Mouse (Mus musculus) forebrain, postnatal 0 days (tissue): ENCODE measurements around the gene Gmppb. TPM values are rescaled to one million over a fixed set of nuclear protein-coding genes. Genes with fewer than 3 reads are reported as not detected.

ENCODE experiments used
- ATAC-seq: fragments of 200-750 bp; cut with Nextera tagmentation; 2 replicates; pipeline ENCODE4 v1.8.0; 2017; ENCODE audit warnings: mild to moderate bottlenecking, moderate library complexity
- DNase-seq: peaks from one replicate; pipeline ENCODE4 v3.0.0-alpha.2; 2015
- H3K27ac ChIP-seq: fragments of 300-500 bp; sonication (generic); 2 replicates; pipeline ENCODE4 v1.5.1; 2014; ENCODE audit warnings: low read depth, mild to moderate bottlenecking, antibody characterized with exemption, low read length, moderate library complexity, mixed read lengths
- H3K27me3 ChIP-seq: fragments of 300-500 bp; sonication (generic); 2 replicates; pipeline ENCODE4 v1.6.1; 2014; ENCODE audit warnings: mild to moderate bottlenecking, low read length, mixed read lengths; ENCODE audit not compliant: insufficient read depth
- H3K36me3 ChIP-seq: fragments of 300-500 bp; sonication (generic); 2 replicates; pipeline ENCODE4 v1.6.1; 2014; ENCODE audit warnings: mild to moderate bottlenecking, moderate library complexity; ENCODE audit not compliant: insufficient read depth
- H3K4me1 ChIP-seq: fragments of 300-500 bp; sonication (generic); 2 replicates; pipeline ENCODE4 v1.6.1; 2014; ENCODE audit warnings: antibody characterized with exemption; ENCODE audit not compliant: insufficient read depth
- H3K4me2 ChIP-seq: fragments of 300-500 bp; sonication (generic); 2 replicates; pipeline ENCODE4 v1.6.1; 2014; ENCODE audit warnings: low read depth, mild to moderate bottlenecking, moderate library complexity
- H3K4me3 ChIP-seq: fragments of 300-500 bp; sonication (generic); 2 replicates; pipeline ENCODE4 v1.5.1; 2014; ENCODE audit warnings: low read depth, low read length, mixed read lengths
- H3K9ac ChIP-seq: fragments of 300-500 bp; sonication (generic); 2 replicates; pipeline ENCODE4 v1.6.1; 2014; ENCODE audit warnings: mild to moderate bottlenecking
- H3K9me3 ChIP-seq: fragments of 300-500 bp; sonication (generic); 2 replicates; pipeline ENCODE4 v1.6.1; 2016; ENCODE audit warnings: low read length
- CTCF ChIP-seq: sonication (generic); IDR thresholded peaks from 2 replicates; pipeline ENCODE4 v1.5.1; 2016; ENCODE audit warnings: antibody characterized with exemption, control low read depth, low read depth
- WGBS: fragments of 180-500 bp; shearing (Covaris S2); extraction: QIAGEN DNeasy Blood & Tissue Kit; methylation state at CpG from one replicate; pipeline ENCODE4 v1.1.7; 2014; 5-methylcytosine and 5-hydroxymethylcytosine counted together
- microRNA-seq, 2 experiments: library from miRNA; unstranded; fragments of <30 nt; microRNA quantifications; one replicate each; pipeline ENCODE4; 2016
- polyA plus RNA-seq: library from polyadenylated mRNA; unstranded; fragments of >200 nt; fragmentation: Nextera tagmentation; extraction: Ambion mirVana; gene quantifications from 2 replicates; pipeline ENCODE4 v1.2.1, GENCODE M21; 2015
- total RNA-seq: library from RNA; depleted of rRNA; stranded (reverse); fragments of >200 nt; gene quantifications from 2 replicates; pipeline ENCODE4 v1.2.3, GENCODE M21; 2014; rRNA removed

The Gmppb gene
- total and polyA plus RNA-seq, 2 experiments from 2014 or later, result 16.0 to 18.6 TPM

- DNase-seq, result no peak
- H3K27ac ChIP-seq, result no peak overlapping the region
- no peak for TF ChIP-seq CTCF
- H3K4me3 ChIP-seq, result peak overlapping the region; percentile 44
- H3K9me3 ChIP-seq, result no peaks in the 10 kb centered on the region
- H3K4me1 ChIP-seq, result no peaks in the 10 kb centered on the region
- no peak for ATAC-seq
- H3K4me2 ChIP-seq, result peak overlapping the region; percentile 98
- 68% methylated on average over 10 of the region's 10 CpGs for WGBS
- H3K27me3 ChIP-seq, result no peaks in the 10 kb centered on the region
- H3K9ac ChIP-seq, result peak overlapping the region; percentile 67; the same call in 1 of the 2 replicates
- H3K36me3 ChIP-seq, result peaks cover 50% of the 10 kb centered on the region
Measured at GRCm38 (mm10) chr9:108093586-108093985, 44.5 kb downstream of the Gmppb start.

- Histone ChIP-seq H3K27ac (peak within 1 kb of the TSS; percentile 74), H3K4me3 (peak within 1 kb of the TSS; percentile 44), H3K9ac (peak within 1 kb of the TSS; percentile 67), H3K9me3 (no peaks in the 10 kb centered on the region), H3K27me3 (no peaks in the 10 kb centered on the region), H3K36me3 (peaks cover 50% of the 10 kb centered on the region), H3K4me2 (peak within 1 kb of the TSS; percentile 98), H3K4me1 (no peaks in the 10 kb centered on the region)
- 2% methylated on average over 51 of the region's 52 CpGs for WGBS
- DNase-seq (peak; percentile 83), ATAC-seq (peak; percentile 90)
- peak; percentile 6; the same call in 1 of the 2 replicates for TF ChIP-seq CTCF
Measured at GRCm38 (mm10) chr9:108094184-108094941, 45.3 kb downstream of the Gmppb start, which contains the start of gene Apeh. Apeh (minus strand) TSS chr9:108094606.

- H3K27ac ChIP-seq, result peak overlapping the region; percentile 74; the same call in 1 of the 2 replicates
- ATAC-seq, result peak; percentile 5; the same call in 1 of the 2 replicates
- no peak for TF ChIP-seq CTCF
- peak; percentile 29 for DNase-seq
- no peaks in the 10 kb centered on the region for H3K4me1 ChIP-seq
- no peaks in the 10 kb centered on the region for H3K27me3 ChIP-seq
- peaks cover 50% of the 10 kb centered on the region for H3K36me3 ChIP-seq
- 1% methylated on average over 16 of the region's 16 CpGs for WGBS
- H3K4me3 ChIP-seq, result peak overlapping the region; percentile 44
- no peaks in the 10 kb centered on the region for H3K9me3 ChIP-seq
- H3K9ac ChIP-seq, result peak overlapping the region; percentile 67
- peak overlapping the region; percentile 98 for H3K4me2 ChIP-seq
Measured at GRCm38 (mm10) chr9:108094998-108095411, 46.0 kb downstream of the Gmppb start.

- Histone ChIP-seq H3K4me3 (peak overlapping the region; percentile 44; the same call in 1 of the 2 replicates), H3K9me3 (no peaks in the 10 kb centered on the region), H3K27ac (no peak overlapping the region), H3K27me3 (no peaks in the 10 kb centered on the region), H3K36me3 (peaks cover 46% of the 10 kb centered on the region), H3K9ac (peak overlapping the region; percentile 67), H3K4me1 (no peaks in the 10 kb centered on the region), H3K4me2 (peak overlapping the region; percentile 98)
- DNase-seq (peak; percentile 74), ATAC-seq (peak; percentile 32; the same call in 1 of the 2 replicates)
- 8% methylated on average over 3 of the region's 3 CpGs for WGBS
- TF ChIP-seq CTCF, result peak; percentile 77
Measured at GRCm38 (mm10) chr9:108095518-108095917, 46.5 kb downstream of the Gmppb start.

GRCm38 (mm10) chr9:108095949-108096712 lies 47.1 kb downstream of the Gmppb start:
- 66% methylated on average over 10 of the region's 10 CpGs for whole genome bisulfite sequencing

GRCm38 (mm10) chr9:108099619-108100018 lies 50.6 kb downstream of the Gmppb start:
- DNase-seq, result no peak
- H3K36me3 ChIP-seq, result peaks cover 56% of the 10 kb centered on the region
- no peak overlapping the region for H3K9ac ChIP-seq
- TF ChIP-seq CTCF, result no peak
- WGBS, result 88% methylated on average over 8 of the region's 8 CpGs
- H3K27me3 ChIP-seq, result no peaks in the 10 kb centered on the region
- H3K4me2 ChIP-seq, result no peak overlapping the region
- H3K9me3 ChIP-seq, result no peaks in the 10 kb centered on the region
- no peak for ATAC-seq
- no peak overlapping the region for H3K4me3 ChIP-seq
- no peak overlapping the region for H3K27ac ChIP-seq
- no peaks in the 10 kb centered on the region for H3K4me1 ChIP-seq

More at GRCm38 (mm10) chr9:108095949-108096712, 47.1 kb downstream of the Gmppb start:
- Histone ChIP-seq H3K4me3 (no peak overlapping the region), H3K9ac (no peak overlapping the region), H3K27me3 (no peaks in the 10 kb centered on the region), H3K9me3 (no peaks in the 10 kb centered on the region), H3K36me3 (peaks cover 46% of the 10 kb centered on the region), H3K4me2 (0 out of 2 replicates have a peak overlapping the region, but pooled peaks have one; percentile 98), H3K27ac (no peak overlapping the region), H3K4me1 (no peaks in the 10 kb centered on the region)
- DNase-seq, result no peak
- TF ChIP-seq CTCF, result 0 out of 2 replicates have a peak, but pooled peaks have one; percentile 2
- ATAC-seq, result no peak

Small RNA genes lying within 50 kb of the gene (microRNA-seq; reads per million reads assigned to microRNA genes)
- 0 reads per million in 2 experiments for gene Mir7088

Other genes starting within 250 kb of the Gmppb start
- gene Rbm6, start 176.0 kb upstream of the Gmppb start, total RNA-seq, result 77.8 and 78.3 TPM in 2 replicates
- gene Rbm6, start 176.0 kb upstream of the Gmppb start, polyA plus RNA-seq, result 41.4 and 59.5 TPM in 2 replicates
- gene Mon1a, start 161.1 kb upstream of the Gmppb start, total RNA-seq, result 18.9 and 22.2 TPM in 2 replicates
- gene Mon1a, start 161.1 kb upstream of the Gmppb start, polyA plus RNA-seq, result 17.4 and 18.1 TPM in 2 replicates
- 0.86 and 1.0 TPM in 2 replicates for gene Mst1r, start 142.4 kb upstream of the Gmppb start, total RNA-seq
- gene Mst1r, start 142.4 kb upstream of the Gmppb start, polyA plus RNA-seq, result 0.48 and 1.0 TPM in 2 replicates
- not detected in 2 replicates for gene Actl11, start 120.8 kb upstream of the Gmppb start, total RNA-seq
- not detected in 2 replicates for gene Actl11, start 120.8 kb upstream of the Gmppb start, polyA plus RNA-seq
- 228 and 329 TPM in 2 replicates for gene Camkv, start 113.6 kb upstream of the Gmppb start, total RNA-seq
- 194 and 197 TPM in 2 replicates for gene Camkv, start 113.6 kb upstream of the Gmppb start, polyA plus RNA-seq
- 11.0 and 15.7 TPM in 2 replicates for gene Traip, start 99.1 kb upstream of the Gmppb start, total RNA-seq
- 11.2 TPM in 2 replicates for gene Traip, start 99.1 kb upstream of the Gmppb start, polyA plus RNA-seq
- 3.5 and 4.0 TPM in 2 replicates for gene Uba7, start 73.7 kb upstream of the Gmppb start, total RNA-seq
- 4.5 and 4.8 TPM in 2 replicates for gene Uba7, start 73.7 kb upstream of the Gmppb start, polyA plus RNA-seq
- 0.46 TPM in 1 of 2 replicates, not detected in the other for gene Gm20661, start 66.2 kb upstream of the Gmppb start, total RNA-seq
- 0.12 and 0.20 TPM in 2 replicates for gene Gm20661, start 66.2 kb upstream of the Gmppb start, polyA plus RNA-seq
- gene Inka1, start 63.4 kb upstream of the Gmppb start, total RNA-seq, result 6.3 and 7.8 TPM in 2 replicates
- gene Inka1, start 63.4 kb upstream of the Gmppb start, polyA plus RNA-seq, result 20.3 and 23.0 TPM in 2 replicates
- 3.1 and 4.4 TPM in 2 replicates for gene Cdhr4, start 56.7 kb upstream of the Gmppb start, total RNA-seq
- 0.38 and 0.69 TPM in 2 replicates for gene Cdhr4, start 56.7 kb upstream of the Gmppb start, polyA plus RNA-seq
- 4.2 and 7.9 TPM in 2 replicates for gene Gm20662, start 52.9 kb upstream of the Gmppb start, total RNA-seq
- not detected in 2 replicates for gene Gm20662, start 52.9 kb upstream of the Gmppb start, polyA plus RNA-seq
- gene Ip6k1, start 46.7 kb upstream of the Gmppb start, total RNA-seq, result 240 and 251 TPM in 2 replicates
- 70.5 and 86.9 TPM in 2 replicates for gene Ip6k1, start 46.7 kb upstream of the Gmppb start, polyA plus RNA-seq
- 2.9 and 3.4 TPM in 2 replicates for gene Amigo3, start 3.9 kb downstream of the Gmppb start, total RNA-seq
- 1.4 and 1.5 TPM in 2 replicates for gene Amigo3, start 3.9 kb downstream of the Gmppb start, polyA plus RNA-seq
- gene Mst1, start 31.2 kb downstream of the Gmppb start, total RNA-seq, result 0.10 TPM in 1 of 2 replicates, not detected in the other
- not detected in 2 replicates for gene Mst1, start 31.2 kb downstream of the Gmppb start, polyA plus RNA-seq
- 32.0 and 35.8 TPM in 2 replicates for gene Rnf123, start 34.1 kb downstream of the Gmppb start, total RNA-seq
- gene Rnf123, start 34.1 kb downstream of the Gmppb start, polyA plus RNA-seq, result 25.4 and 37.0 TPM in 2 replicates
- gene Apeh, start 45.4 kb downstream of the Gmppb start, total RNA-seq, result 24.5 and 27.9 TPM in 2 replicates
- 28.2 and 30.0 TPM in 2 replicates for gene Apeh, start 45.4 kb downstream of the Gmppb start, polyA plus RNA-seq
- gene Bsn, start 141.1 kb downstream of the Gmppb start, total RNA-seq, result 27.4 and 34.1 TPM in 2 replicates
- gene Bsn, start 141.1 kb downstream of the Gmppb start, polyA plus RNA-seq, result 3.0 and 5.5 TPM in 2 replicates
- gene Dag1, start 214.7 kb downstream of the Gmppb start, total RNA-seq, result 86.9 and 114 TPM in 2 replicates
- gene Dag1, start 214.7 kb downstream of the Gmppb start, polyA plus RNA-seq, result 64.3 and 77.4 TPM in 2 replicates
- gene Nicn1, start 241.2 kb downstream of the Gmppb start, total RNA-seq, result 66.6 and 67.7 TPM in 2 replicates
- 115 and 134 TPM in 2 replicates for gene Nicn1, start 241.2 kb downstream of the Gmppb start, polyA plus RNA-seq
- gene Amt, start 247.6 kb downstream of the Gmppb start, total RNA-seq, result 25.9 and 32.6 TPM in 2 replicates
- 14.6 and 20.1 TPM in 2 replicates for gene Amt, start 247.6 kb downstream of the Gmppb start, polyA plus RNA-seq